Mouse (Mus musculus) CD4-positive, CD25-positive, alpha-beta regulatory T cell, adult 2 months (primary cell): ENCODE results near the gene Ppm1m.
"Not testable (repeated sequence)": the region's sequence is repeated elsewhere in the genome, so short reads cannot be mapped to it uniquely, and the experiment has no call there.

Experiments used
- DNase-seq: peaks from one replicate; pipeline ENCODE4 v3.0.0-alpha.2; 2012; ENCODE audit warnings: low read depth, low spot score

Ppm1m gene

DNA sequence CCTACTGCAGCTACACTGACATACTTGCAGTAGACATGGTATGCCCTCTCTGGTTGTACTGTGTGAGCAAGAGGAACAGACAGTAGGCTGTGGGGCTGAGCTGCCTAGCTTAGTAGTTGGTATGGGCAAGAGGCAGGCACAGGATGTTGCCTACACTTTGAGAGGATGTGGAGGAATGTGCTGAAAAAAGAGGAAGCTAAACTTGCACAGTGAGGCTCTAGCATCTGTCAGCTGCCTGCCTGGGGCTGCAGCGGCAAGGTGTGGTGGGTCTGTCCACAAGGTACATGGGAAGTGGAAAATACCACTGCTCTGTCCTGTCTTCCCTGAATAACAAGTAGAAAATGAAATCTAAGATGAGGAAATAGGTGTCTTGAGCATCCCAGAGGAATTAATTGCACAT, 6.5 kb downstream of the Ppm1m start:
- peak; percentile 54 for DNase-seq

DNA sequence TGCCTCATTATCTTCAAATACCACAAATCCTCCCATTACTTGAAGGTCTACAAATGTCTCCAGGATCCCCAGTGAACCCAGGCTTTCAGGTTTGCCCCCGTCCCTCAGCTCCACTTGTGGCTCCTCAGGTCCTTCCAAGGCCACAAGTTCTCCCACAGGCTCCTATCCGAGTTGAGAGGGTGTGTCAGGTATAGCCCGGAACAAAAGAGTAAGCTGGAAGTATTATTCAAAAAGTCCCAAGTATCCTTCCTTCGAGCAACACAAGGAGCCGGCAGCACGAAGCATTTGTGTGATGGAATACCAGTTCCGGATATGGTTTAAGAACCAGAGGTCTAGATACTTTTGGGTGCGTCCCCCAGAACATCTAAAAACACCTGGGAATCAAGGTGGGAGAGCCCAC, 7.5 kb downstream of the Ppm1m start:
- no peak for DNase-seq

DNA sequence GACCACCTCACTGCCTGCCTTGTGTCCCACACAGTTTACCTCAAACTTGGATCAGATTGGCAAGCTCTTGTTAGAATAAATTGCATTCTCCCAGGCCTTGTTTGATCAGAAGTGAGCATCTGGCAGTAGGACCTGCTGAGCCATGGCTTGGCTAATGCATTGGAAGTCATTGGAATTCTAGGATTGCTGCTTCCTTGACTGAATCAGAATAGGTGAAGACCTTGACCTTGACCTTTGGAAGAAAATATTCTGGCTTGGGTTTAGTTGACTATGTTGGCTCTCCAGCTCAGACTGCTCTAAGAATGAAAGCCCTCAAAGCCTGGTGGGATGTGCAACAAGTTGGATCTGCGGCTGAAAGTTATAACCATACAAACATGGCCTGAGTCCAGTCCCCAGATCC, 8.2 kb downstream of the Ppm1m start:
- DNase-seq, result no peak

DNA sequence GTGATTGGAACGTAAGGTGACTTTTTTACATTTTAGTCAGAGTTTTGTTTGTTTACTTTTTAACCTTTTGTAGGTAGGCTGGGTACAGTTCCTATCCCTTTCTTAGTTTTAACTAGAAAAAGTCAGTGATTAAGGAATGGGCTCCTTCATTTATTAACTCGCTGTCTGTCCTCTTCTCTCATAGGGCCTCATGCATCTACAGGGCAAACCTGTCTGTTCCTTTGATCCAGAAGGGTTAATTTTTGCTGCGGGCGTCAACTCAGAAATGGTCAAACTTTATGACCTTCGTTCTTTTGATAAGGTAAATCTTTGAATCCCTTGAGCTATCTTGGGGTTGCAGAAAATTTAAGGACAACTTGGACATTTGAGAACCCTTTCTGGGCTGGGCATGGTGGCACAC, 15.6 kb downstream of the Ppm1m start:
- no peak for DNase-seq

DNA sequence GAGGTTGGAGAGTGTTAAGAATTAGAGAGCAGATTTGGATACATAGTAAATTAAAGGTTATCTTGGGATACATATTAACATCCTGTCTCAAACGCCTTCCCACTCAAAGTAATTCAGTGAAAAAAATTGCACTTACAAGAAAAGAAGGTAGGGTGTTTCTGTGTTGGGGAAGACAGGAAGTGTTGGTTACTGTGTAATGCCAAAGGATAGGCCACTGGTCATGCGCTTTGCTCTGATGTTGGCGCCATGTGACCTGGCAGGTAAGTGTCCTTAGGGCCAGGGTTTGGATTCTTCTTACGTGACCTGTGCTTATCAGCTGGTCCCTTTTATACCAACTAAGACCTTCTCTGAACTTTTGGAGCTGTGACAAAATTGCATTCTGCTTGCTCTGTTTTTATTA, 17.4 kb downstream of the Ppm1m start:
- DNase-seq, result peak; percentile 35

DNA sequence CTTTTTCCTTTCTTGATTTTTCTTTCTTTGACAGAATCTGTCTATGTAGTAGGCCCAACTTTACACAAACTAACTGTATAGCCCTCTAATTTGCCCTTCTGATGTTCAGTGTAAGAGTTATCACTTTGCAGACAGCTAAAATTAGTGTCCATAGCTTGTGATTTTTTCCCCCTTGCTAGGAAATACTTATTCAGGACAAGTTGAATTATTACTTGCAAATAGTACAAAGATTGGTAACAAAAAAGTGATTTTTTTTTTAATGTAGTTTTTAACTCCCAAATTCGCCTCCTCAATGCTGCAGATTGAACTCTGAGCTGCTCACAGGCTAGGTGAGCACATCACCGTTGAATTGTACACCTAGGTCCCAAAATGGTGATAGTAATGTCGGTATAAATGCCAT, 19.6 kb downstream of the Ppm1m start:
- DNase-seq, result no peak

DNA sequence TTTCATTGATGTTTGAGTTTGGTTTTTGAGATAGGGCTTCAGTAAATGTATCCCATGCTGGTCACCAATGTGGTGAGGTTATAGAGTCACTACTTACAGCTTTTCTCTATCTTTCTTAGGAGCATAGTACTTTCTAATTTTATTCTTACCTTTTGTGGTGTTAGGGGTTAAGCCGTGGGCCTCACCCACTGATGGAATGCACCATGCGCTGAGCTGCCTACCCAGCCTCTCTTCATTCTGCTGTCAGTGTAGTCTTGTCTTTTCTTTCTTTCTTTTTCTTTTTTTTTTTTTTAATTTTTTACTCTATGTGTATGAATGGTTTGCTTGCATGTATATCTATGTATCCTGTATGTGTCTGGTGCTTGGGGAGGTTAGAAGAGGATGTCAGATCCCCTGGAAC, 20.1 kb downstream of the Ppm1m start:
- no peak for DNase-seq

DNA sequence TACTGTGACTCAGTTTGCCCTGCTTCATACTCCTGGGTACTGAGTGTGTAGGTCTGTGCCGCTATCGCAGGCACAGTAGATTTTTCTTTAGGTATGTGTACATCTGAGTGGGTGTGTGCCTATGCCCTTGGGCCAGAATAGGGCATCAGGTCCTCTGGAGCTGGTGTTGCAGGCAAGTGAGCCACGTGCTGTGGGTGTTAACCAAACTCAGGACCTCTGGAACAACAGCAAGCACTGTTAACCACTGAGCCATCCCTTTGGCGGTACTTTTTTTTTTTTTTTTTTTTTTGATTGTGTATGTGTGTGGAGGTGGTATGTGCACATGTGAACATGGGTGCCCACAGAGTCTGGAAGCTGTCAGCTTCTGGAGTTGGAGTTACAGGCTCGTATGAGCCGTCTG, 21.7 kb downstream of the Ppm1m start:
- peak; percentile 29 for DNase-seq

DNA sequence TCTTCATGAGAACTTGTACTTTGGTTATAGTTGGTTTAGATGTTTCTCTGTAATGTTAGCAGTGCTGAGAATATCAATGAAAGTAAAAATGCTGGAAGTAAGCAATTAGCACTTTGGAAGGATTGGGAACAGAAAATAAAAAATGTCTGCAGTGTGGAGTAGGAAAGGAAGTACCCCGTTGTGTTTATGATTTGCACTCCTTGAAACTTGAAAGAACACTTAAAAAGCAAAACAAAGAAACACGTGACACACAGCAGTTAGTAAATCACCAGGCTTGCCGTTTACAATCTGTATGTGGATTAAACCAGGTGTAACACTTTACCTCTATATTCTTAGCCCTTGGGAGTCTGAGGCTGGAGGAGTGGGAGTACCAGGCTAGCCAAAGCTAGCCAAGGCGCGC, 22.8 kb downstream of the Ppm1m start:
- peak; percentile 44 for DNase-seq

DNA sequence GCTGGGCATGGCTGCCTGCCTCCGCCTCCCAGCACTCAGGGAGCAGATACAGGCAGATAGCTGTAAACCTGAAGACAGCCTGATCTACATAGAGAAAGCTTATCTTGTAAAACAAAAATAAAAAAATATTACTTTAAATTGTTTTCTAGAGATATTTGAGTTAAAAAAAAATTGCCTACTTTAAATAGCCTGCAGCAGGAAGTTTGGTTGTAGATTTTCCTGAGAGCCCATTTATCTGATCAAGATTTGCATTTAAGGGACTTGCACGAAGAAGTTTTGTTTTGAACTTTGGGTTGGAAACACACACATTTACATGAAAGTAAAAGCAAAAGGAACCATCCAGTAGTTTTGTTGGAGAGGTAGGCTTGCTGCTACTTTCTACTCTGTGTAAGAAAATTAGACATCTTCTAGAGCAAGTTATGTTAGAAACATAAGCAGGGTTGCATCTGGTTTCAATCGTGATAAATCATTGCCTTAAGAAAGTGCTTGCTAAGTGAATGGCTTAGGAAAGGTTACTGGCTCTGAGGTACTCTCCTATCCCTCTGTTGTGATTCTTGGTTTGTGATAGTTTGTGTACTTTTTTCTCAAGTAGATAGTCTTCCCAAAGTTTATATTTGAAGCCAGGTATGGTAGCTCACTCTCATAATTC, 23.9 kb downstream of the Ppm1m start:
- peak; percentile 38 for DNase-seq

DNA sequence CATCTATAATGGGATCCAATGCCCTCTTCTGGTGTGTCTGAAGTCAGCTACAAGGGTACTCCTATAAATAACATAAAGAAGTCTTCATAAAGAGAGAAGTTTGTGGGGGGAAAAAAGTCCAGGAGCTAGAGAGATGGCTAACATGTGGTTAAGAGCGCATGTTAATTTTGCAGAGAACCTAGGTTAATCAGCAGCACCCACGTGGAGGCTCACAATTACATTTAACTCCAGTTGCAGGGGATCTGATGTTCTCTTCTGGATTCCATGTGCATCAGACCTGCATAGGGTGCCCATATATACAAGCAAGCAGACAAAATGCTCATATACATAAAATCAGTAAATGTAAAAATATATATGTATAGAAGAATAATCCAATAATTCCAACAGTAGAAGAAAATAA, 26.2 kb downstream of the Ppm1m start:
- no peak for DNase-seq

DNA sequence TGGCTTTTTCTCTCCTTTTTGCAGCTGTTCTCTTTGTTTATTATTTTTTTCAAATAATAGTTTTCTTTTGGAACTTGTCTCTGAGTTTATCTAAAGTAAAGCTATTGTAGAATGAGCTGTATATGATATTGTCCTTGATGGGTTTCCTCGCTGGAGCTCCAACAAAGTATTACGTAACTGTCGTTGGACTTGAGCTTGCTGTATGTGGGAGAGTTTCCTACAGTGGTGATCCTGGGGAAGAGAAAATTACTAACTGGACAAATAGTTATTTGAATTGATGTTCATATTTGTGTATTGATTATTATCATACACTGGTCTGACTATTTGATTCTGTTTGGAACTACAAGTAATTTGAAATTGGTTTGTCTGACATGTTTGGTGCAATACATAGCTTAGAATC, 27.0 kb downstream of the Ppm1m start:
- DNase-seq, result no peak

DNA sequence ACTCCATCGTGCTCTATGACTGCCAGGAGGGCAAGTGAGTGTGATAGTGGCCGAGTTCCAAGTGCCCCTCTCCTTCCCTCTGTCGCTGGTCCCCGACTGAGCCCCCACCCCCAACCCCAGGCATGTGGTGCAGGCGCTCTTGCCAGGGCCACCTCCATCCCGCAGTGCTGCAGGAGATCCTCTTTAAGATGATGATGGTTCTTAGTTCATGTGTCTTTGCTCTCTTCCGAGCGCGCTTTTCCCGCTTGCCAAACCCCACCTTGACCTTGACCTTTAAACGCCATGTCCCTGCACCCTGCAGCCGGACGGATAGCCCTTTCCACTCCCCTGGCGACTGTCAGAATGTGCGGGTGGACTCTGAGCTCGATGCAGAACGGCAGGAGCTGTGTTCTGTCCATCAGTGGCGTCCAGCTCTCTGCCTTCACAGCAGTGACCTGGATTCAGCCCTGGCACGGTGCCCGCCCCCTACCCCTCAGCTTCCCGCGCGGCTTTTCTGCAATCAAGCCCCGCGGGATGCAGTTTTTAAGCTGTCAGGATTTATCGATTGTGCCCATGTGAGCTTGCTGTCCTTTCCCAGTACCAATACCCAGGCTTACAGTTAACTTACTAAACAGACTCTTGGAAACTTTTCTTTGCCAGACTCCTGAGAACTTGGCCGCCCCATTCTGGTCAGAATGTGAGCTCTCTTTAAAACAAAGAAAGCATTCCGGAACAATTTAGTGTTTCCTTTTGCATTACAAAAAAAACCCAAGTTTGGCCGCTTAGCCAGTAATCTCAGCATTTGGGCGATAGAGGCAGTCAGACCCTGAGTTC, 28.0 kb downstream of the Ppm1m start:
- DNase-seq, result peak; percentile 45

DNA sequence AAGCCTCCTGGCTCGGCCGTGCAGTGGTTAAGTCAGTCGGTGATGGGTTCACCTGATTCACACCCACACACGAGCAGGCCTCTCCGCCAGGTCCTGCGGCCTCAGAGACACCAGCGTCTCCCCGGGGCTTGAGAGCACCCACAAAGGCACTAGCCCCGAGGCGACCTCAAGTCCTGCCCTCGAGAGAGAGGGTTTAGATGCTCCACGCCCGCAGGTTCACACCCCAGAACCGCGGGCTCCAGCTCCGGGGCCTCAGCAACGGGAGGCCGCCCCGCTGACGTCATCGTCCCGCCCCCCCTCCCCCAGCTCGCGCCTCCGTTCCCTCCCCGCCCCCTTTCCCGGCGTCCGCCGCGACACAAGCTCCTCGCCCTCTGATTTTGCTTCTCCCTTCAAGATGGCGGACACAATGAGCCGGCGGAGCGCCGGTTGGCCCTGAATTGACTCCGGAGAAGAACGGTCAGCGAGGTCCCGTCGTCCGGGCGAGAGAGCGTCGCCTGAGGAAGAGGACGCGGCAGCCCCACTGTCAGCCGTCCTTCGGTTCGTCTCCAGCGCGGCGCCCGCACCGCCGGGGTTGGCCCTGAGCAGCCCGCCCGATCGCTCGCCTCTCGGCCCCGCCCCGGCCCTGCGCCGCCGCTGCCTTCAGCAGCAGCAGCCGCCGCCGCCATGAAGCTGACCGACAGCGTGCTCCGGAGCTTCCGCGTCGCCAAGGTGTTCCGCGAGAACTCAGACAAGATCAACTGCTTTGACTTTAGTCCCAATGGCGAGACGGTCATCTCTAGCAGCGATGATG, 28.8 kb downstream of the Ppm1m start, which contains the start of gene Wdr82:
TSS of gene Wdr82 (plus strand) at position 373 of the 790 bp plus-strand sequence.
- peak; percentile 97 for DNase-seq

DNA sequence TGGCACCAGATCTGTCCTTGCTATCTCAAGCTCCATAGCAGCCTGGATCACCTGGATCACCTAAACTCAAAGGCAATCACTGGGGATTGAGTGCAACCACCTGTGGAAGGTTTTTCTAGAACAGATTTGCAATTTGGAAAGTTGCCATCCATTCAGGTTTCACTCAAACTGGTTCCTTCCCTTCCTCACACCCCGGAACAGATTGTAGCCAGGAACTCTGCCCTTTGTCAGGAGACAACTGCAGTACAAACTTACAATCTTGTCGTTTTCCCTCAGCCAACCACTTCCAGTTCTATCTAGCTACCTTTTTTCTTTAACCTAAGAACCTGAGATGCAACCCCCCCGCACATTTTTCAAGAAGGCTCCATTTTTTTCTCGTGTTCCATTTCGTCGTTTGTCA, 29.6 kb downstream of the Ppm1m start:
- no peak for DNase-seq

DNA sequence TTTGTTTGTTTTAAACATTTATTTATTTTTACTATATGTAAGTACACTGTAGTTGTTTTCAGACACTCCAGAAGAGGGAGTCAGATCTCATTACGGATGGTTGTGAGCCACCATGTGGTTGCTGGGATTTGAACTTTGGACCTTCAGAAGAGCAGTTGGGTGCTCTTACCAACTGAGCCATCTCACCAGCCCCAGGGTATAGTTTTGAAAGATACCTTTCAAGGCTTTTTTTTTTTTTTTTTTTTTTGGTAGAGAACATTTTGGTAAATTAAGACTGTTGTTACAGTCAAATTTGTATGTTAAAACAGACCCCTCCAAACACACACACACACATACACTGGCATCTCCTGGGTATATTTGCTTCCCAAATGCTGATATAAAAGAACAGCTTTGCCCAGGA, 30.5 kb downstream of the Ppm1m start:
- not testable (repeated sequence) for DNase-seq

DNA sequence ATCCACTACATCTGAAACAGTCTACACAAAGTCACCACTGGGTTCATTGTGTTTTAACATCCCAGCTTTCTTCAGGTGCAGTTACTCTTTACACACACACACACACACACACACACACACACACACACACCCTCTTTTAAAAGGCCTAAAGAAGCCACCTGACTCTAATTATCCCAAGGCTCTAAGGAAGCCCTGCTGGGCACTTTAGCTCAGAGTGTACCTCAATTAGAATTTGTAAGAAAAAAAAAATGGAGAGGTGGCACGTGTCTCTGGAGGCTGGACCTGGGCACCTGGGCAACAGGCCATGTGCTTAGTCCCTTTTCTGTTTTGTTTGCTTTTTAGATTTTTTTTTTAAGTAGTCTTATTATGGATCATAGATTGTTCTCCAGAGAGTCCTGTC, 31.8 kb downstream of the Ppm1m start:
- DNase-seq, result no peak

DNA sequence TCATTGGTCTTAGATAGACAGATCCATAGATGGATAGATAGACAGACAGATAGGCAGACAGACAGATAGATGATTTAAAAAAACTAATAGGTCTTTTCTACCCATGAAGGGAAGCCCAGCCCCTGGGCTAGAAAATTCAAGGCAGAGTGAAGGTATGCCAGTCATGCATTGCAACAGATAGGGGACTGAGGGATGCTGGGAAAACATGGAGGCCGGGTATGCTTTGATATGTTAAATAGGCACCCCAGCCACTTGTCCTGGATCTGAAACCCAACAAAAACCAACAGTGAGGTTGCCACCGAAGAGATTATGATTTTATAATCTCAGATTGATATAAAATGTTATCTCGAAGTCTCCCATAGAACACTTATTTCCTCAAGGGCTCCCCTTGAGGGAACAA, 32.3 kb downstream of the Ppm1m start:
- DNase-seq, result no peak

DNA sequence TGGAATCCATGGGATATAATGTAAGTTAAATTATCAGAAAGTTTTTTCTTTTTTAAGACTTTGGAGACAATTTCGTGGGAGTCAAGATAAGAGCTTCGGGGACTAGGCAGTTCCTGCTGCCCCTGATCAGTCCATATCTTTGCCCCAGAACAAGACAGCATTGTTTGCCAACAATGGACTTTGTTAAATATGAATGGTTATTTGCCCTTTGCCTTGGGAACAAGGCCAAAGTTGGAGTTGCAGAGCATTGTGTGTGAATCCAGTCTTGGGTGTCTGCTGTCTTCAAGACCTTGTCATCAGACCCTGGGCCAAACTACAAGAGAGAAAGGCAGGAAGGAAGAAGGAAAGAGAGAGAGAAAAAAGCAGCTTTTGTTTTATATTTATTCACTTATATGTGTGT, 32.8 kb downstream of the Ppm1m start:
- no peak for DNase-seq

DNA sequence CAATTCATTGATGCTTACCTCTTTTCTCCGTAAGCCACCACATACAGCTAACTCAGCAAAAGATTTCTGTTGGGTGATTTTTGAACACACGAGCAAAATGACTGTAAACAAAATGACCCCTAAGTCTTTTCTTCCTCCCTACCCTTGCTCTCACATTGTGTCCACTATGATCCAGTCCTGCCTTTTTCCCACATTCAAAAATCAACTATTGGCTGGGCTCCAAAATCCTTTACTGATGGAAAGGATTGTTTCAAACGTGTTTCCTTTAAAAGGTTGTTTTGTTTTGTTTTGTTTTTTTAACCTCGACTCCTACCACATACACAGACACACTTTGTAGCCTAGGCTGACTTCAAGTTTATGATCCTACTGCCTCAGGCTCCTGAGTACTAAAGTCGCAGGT, 39.1 kb downstream of the Ppm1m start:
- DNase-seq, result peak; percentile 20

DNA sequence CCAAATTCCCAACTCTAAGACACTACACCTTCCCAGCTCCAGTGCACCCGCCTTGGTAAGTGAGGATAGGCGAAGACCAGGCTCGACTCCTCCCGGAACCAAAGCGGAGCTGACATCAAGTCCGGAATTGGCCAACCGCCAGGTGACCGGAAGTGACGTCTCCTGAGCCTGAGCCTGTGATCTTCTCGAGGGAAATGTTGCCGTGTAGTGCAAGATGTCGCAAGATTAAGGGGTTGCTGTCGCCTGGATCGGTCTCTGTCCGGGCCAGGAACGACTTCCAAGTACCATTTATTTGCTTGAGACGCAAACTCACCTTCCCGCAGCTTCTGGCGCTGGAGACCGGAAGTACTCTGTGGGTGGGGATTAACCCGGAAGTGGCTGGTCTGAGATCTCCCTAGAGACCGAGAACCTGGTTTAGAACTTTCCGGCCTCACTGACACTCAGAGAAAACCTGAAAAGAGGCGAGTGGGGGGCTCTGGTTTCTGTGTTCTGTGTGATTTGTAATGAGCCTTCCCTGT, 39.7 kb downstream of the Ppm1m start:
- DNase-seq, result peak; percentile 84

DNA sequence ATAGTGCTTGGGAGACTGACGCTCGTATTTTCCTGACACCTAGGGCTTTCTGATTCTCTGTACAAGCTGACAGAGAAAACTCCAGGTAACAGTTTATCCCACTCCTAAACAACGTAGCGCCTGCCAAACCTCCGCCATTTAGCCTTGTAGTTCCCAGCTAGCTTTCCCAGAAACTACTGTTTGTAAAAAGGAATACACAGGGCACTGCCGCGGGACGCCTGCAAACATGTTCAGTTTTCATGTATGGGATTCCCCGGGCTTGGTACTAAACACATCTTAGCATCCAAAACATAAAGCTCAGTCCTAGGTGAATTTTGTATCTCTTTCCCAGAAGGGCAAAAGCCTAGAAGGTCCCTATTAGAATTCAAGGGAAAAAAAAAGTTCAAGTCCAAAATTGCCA, 40.3 kb downstream of the Ppm1m start:
- DNase-seq, result no peak
